Mouse (Mus musculus) intestine, embryonic 15.5 days (tissue): ENCODE measurements at regions not wholly inside any gene's neighbourhood (a gene's known extent, or its start where the extent isn't known, plus 50 kb on each side); places are given as distances from the start of the nearest gene placed in this dataset.
A peak's percentile ranks its signal among the peaks of the same experiment; 100 is the strongest.

Source experiments
- ATAC-seq: fragments of 200-750 bp; cut with Nextera tagmentation; 2 replicates; pipeline ENCODE4 v1.8.0; 2017; ENCODE audit warnings: moderate TSS enrichment, moderate library complexity
- H3K27ac ChIP-seq: fragments of 300-500 bp; sonication (generic); 2 replicates; pipeline ENCODE4 v1.5.1; 2015; ENCODE audit warnings: mild to moderate bottlenecking, inconsistent platforms
- H3K27me3 ChIP-seq: fragments of 300-500 bp; sonication (generic); replicated peaks from 2 replicates; pipeline ENCODE4 v1.6.1; 2015; ENCODE audit warnings: inconsistent platforms
- H3K36me3 ChIP-seq: fragments of 300-500 bp; sonication (generic); 2 replicates; pipeline ENCODE4 v1.6.1; 2015; ENCODE audit warnings: inconsistent platforms
- H3K4me1 ChIP-seq: fragments of 300-500 bp; sonication (generic); replicated peaks from 2 replicates; pipeline ENCODE4 v1.6.1; 2015; ENCODE audit warnings: inconsistent platforms
- H3K4me2 ChIP-seq: fragments of 300-500 bp; sonication (generic); replicated peaks from 2 replicates; pipeline ENCODE4 v1.6.1; 2015; ENCODE audit warnings: mild to moderate bottlenecking, inconsistent platforms
- H3K4me3 ChIP-seq: fragments of 300-500 bp; sonication (generic); replicated peaks from 2 replicates; pipeline ENCODE4 v1.5.1; 2015; ENCODE audit warnings: inconsistent platforms
- H3K9ac ChIP-seq: fragments of 300-500 bp; sonication (generic); 2 replicates; pipeline ENCODE4 v1.6.1; 2015; ENCODE audit warnings: inconsistent platforms
- H3K9me3 ChIP-seq: fragments of 300-500 bp; sonication (generic); 2 replicates; pipeline ENCODE4 v1.6.1; 2016; ENCODE audit warnings: inconsistent platforms
- WGBS: fragments of 180-500 bp; shearing (Covaris S2); methylation state at CpG from one replicate; pipeline ENCODE4 v1.1.7; 2015; 5-methylcytosine and 5-hydroxymethylcytosine counted together

GRCm38 (mm10) chr13:118193951-118194696 is 192.3 kb upstream of the B430218F22Rik start:
- no peak overlapping the region for H3K4me3 ChIP-seq
- 55% methylated on average over 4 of the region's 4 CpGs for WGBS
- ATAC-seq, result peak; percentile 97
- no peak overlapping the region for H3K4me2 ChIP-seq
- H3K4me1 ChIP-seq, result no peaks in the 10 kb centered on the region
- no peak overlapping the region for H3K9ac ChIP-seq
- no peaks in the 10 kb centered on the region for H3K36me3 ChIP-seq
- H3K9me3 ChIP-seq, result no peaks in the 10 kb centered on the region
- no peaks in the 10 kb centered on the region for H3K27me3 ChIP-seq
- peak overlapping the region; percentile 60; the same call in 1 of the 2 replicates for H3K27ac ChIP-seq

- no peak overlapping the region for H3K4me2 ChIP-seq
- no peak overlapping the region for H3K4me3 ChIP-seq
- no peaks in the 10 kb centered on the region for H3K9me3 ChIP-seq
- no peaks in the 10 kb centered on the region for H3K36me3 ChIP-seq
- no peaks in the 10 kb centered on the region for H3K27me3 ChIP-seq
- H3K27ac ChIP-seq, result no peak overlapping the region
- no peak for ATAC-seq
- H3K4me1 ChIP-seq, result no peaks in the 10 kb centered on the region
- H3K9ac ChIP-seq, result no peak overlapping the region
Observed at GRCm38 (mm10) chr13:118208146-118208545, 178.3 kb upstream of the B430218F22Rik start.

- H3K27me3 ChIP-seq, result no peaks in the 10 kb centered on the region
- ATAC-seq, result no peak
- H3K4me3 ChIP-seq, result no peak overlapping the region
- H3K9ac ChIP-seq, result no peak overlapping the region
- 31% methylated on average over 3 of the region's 3 CpGs for WGBS
- no peak overlapping the region for H3K4me2 ChIP-seq
- no peak overlapping the region for H3K27ac ChIP-seq
- H3K36me3 ChIP-seq, result no peaks in the 10 kb centered on the region
- H3K4me1 ChIP-seq, result no peaks in the 10 kb centered on the region
- no peaks in the 10 kb centered on the region for H3K9me3 ChIP-seq
Observed at GRCm38 (mm10) chr13:118227354-118227753, 159.1 kb upstream of the B430218F22Rik start.

GRCm38 (mm10) chr13:118237968-118238367 is 148.5 kb upstream of the B430218F22Rik start:
- Histone ChIP-seq H3K9ac (no peak overlapping the region), H3K27ac (no peak overlapping the region), H3K4me3 (no peak overlapping the region), H3K27me3 (no peaks in the 10 kb centered on the region), H3K4me1 (no peaks in the 10 kb centered on the region), H3K4me2 (no peak overlapping the region), H3K9me3 (no peaks in the 10 kb centered on the region), H3K36me3 (no peaks in the 10 kb centered on the region)
- WGBS, result 73% methylated on average over 1 of the region's 1 CpGs
- no peak for ATAC-seq

GRCm38 (mm10) chr13:118244680-118245079 is 141.8 kb upstream of the B430218F22Rik start:
- H3K4me2 ChIP-seq, result no peak overlapping the region
- H3K9ac ChIP-seq, result no peak overlapping the region
- no peaks in the 10 kb centered on the region for H3K36me3 ChIP-seq
- H3K27me3 ChIP-seq, result no peaks in the 10 kb centered on the region
- no peak overlapping the region for H3K27ac ChIP-seq
- H3K9me3 ChIP-seq, result no peaks in the 10 kb centered on the region
- WGBS, result 79% methylated on average over 3 of the region's 3 CpGs
- H3K4me1 ChIP-seq, result no peaks in the 10 kb centered on the region
- H3K4me3 ChIP-seq, result no peak overlapping the region
- no peak for ATAC-seq

- Histone ChIP-seq H3K9ac (no peak overlapping the region), H3K4me2 (no peak overlapping the region), H3K9me3 (no peaks in the 10 kb centered on the region), H3K27me3 (no peaks in the 10 kb centered on the region), H3K4me3 (no peak overlapping the region), H3K36me3 (no peaks in the 10 kb centered on the region), H3K4me1 (no peaks in the 10 kb centered on the region), H3K27ac (no peak overlapping the region)
- 61% methylated on average over 2 of the region's 2 CpGs for WGBS
- no peak for ATAC-seq
Observed at GRCm38 (mm10) chr13:118245546-118245945, 140.9 kb upstream of the B430218F22Rik start.

GRCm38 (mm10) chr13:118259606-118260005 is 126.8 kb upstream of the B430218F22Rik start:
- 74% methylated on average over 4 of the region's 4 CpGs for WGBS
- no peak for ATAC-seq
- Histone ChIP-seq H3K4me2 (no peak overlapping the region), H3K36me3 (no peaks in the 10 kb centered on the region), H3K9ac (no peak overlapping the region), H3K4me3 (no peak overlapping the region), H3K4me1 (no peaks in the 10 kb centered on the region), H3K9me3 (no peaks in the 10 kb centered on the region), H3K27me3 (no peaks in the 10 kb centered on the region), H3K27ac (no peak overlapping the region)

GRCm38 (mm10) chr13:118262971-118263370 is 123.5 kb upstream of the B430218F22Rik start:
- 58% methylated on average over 4 of the region's 4 CpGs for WGBS
- Histone ChIP-seq H3K4me2 (no peak overlapping the region), H3K4me3 (no peak overlapping the region), H3K27ac (no peak overlapping the region), H3K9me3 (no peaks in the 10 kb centered on the region), H3K36me3 (no peaks in the 10 kb centered on the region), H3K9ac (no peak overlapping the region), H3K27me3 (no peaks in the 10 kb centered on the region), H3K4me1 (no peaks in the 10 kb centered on the region)
- no peak for ATAC-seq

- 88% methylated on average over 8 of the region's 8 CpGs for WGBS
- Histone ChIP-seq H3K4me2 (no peak overlapping the region), H3K9me3 (no peaks in the 10 kb centered on the region), H3K4me3 (no peak overlapping the region), H3K9ac (no peak overlapping the region), H3K27me3 (no peaks in the 10 kb centered on the region), H3K4me1 (no peaks in the 10 kb centered on the region), H3K27ac (no peak overlapping the region), H3K36me3 (no peaks in the 10 kb centered on the region)
- no peak for ATAC-seq
Observed at GRCm38 (mm10) chr13:118265763-118266520, 120.5 kb upstream of the B430218F22Rik start.

GRCm38 (mm10) chr13:118272904-118273303 is 113.5 kb upstream of the B430218F22Rik start:
- Histone ChIP-seq H3K27ac (no peak overlapping the region), H3K4me3 (no peak overlapping the region), H3K4me1 (no peaks in the 10 kb centered on the region), H3K9ac (no peak overlapping the region), H3K4me2 (no peak overlapping the region), H3K36me3 (no peaks in the 10 kb centered on the region), H3K27me3 (no peaks in the 10 kb centered on the region), H3K9me3 (no peaks in the 10 kb centered on the region)
- WGBS, result 69% methylated on average over 4 of the region's 4 CpGs
- ATAC-seq, result peak; percentile 82

GRCm38 (mm10) chr13:118280956-118281355 is 105.5 kb upstream of the B430218F22Rik start:
- no peak overlapping the region for H3K4me2 ChIP-seq
- H3K4me1 ChIP-seq, result no peaks in the 10 kb centered on the region
- no peaks in the 10 kb centered on the region for H3K9me3 ChIP-seq
- no peak overlapping the region for H3K9ac ChIP-seq
- H3K36me3 ChIP-seq, result no peaks in the 10 kb centered on the region
- no peak for ATAC-seq
- 74% methylated on average over 2 of the region's 2 CpGs for WGBS
- H3K27me3 ChIP-seq, result no peaks in the 10 kb centered on the region
- no peak overlapping the region for H3K27ac ChIP-seq
- no peak overlapping the region for H3K4me3 ChIP-seq

- ATAC-seq, result no peak
- Histone ChIP-seq H3K4me2 (no peak overlapping the region), H3K9me3 (no peaks in the 10 kb centered on the region), H3K4me3 (no peak overlapping the region), H3K4me1 (no peaks in the 10 kb centered on the region), H3K36me3 (no peaks in the 10 kb centered on the region), H3K27me3 (no peaks in the 10 kb centered on the region), H3K9ac (no peak overlapping the region), H3K27ac (no peak overlapping the region)
- 78% methylated on average over 1 of the region's 1 CpGs for WGBS
Observed at GRCm38 (mm10) chr13:118293728-118294127, 92.7 kb upstream of the B430218F22Rik start.

GRCm38 (mm10) chr13:118310080-118310479 is 76.3 kb upstream of the B430218F22Rik start:
- 98% methylated on average over 1 of the region's 1 CpGs for WGBS
- Histone ChIP-seq H3K36me3 (no peaks in the 10 kb centered on the region), H3K4me2 (no peak overlapping the region), H3K27me3 (no peaks in the 10 kb centered on the region), H3K4me3 (no peak overlapping the region), H3K9ac (no peak overlapping the region), H3K27ac (no peak overlapping the region), H3K4me1 (no peaks in the 10 kb centered on the region), H3K9me3 (no peaks in the 10 kb centered on the region)
- ATAC-seq, result no peak
